Mouse (Mus musculus) hindbrain, embryonic 10.5 days (tissue): ENCODE results near the gene Ntm. TPM values are rescaled to one million over a fixed set of nuclear protein-coding genes. Genes with fewer than 3 reads are reported as not detected.

Experiments
- DNase-seq: peaks from one replicate; pipeline ENCODE4 v3.0.0-alpha.2; 2017; ENCODE audit warnings: low spot score
- H3K27ac ChIP-seq: fragments of 300-500 bp; sonication (generic); 2 replicates; pipeline ENCODE4 v1.5.1; 2016; ENCODE audit warnings: mild to moderate bottlenecking, moderate library complexity
- H3K27me3 ChIP-seq: fragments of 300-500 bp; sonication (generic); 2 replicates; pipeline ENCODE4 v1.6.1; 2016; ENCODE audit warnings: mild to moderate bottlenecking; ENCODE audit not compliant: poor library complexity, insufficient read depth, severe bottlenecking
- H3K36me3 ChIP-seq: fragments of 300-500 bp; sonication (generic); 2 replicates; pipeline ENCODE4 v1.6.1; 2016; ENCODE audit warnings: mild to moderate bottlenecking, moderate library complexity
- H3K4me1 ChIP-seq: fragments of 300-500 bp; sonication (generic); replicated peaks from 2 replicates; pipeline ENCODE4 v1.6.1; 2016; ENCODE audit warnings: mild to moderate bottlenecking
- H3K4me3 ChIP-seq: fragments of 300-500 bp; sonication (generic); 2 replicates; pipeline ENCODE4 v1.5.1; 2016; ENCODE audit warnings: mild to moderate bottlenecking, moderate library complexity
- H3K9me3 ChIP-seq: fragments of 300-500 bp; sonication (generic); 2 replicates; pipeline ENCODE4 v1.6.1; 2016; ENCODE audit warnings: mild to moderate bottlenecking, moderate library complexity
- whole genome bisulfite sequencing: fragments of 180-500 bp; shearing (Covaris S2); methylation state at CpG from one replicate; pipeline ENCODE4 v1.1.7; 2016; 5-methylcytosine and 5-hydroxymethylcytosine counted together
- polyA plus RNA-seq: library from polyadenylated mRNA; unstranded; fragments of >200 nt; fragmentation: Nextera tagmentation; extraction: Ambion mirVana; gene quantifications from 2 replicates; pipeline ENCODE4 v1.2.1, GENCODE M21; 2016

The Ntm gene
- polyA plus RNA-seq, 1 experiment from 2014 or later, result 12.1 TPM

DNA sequence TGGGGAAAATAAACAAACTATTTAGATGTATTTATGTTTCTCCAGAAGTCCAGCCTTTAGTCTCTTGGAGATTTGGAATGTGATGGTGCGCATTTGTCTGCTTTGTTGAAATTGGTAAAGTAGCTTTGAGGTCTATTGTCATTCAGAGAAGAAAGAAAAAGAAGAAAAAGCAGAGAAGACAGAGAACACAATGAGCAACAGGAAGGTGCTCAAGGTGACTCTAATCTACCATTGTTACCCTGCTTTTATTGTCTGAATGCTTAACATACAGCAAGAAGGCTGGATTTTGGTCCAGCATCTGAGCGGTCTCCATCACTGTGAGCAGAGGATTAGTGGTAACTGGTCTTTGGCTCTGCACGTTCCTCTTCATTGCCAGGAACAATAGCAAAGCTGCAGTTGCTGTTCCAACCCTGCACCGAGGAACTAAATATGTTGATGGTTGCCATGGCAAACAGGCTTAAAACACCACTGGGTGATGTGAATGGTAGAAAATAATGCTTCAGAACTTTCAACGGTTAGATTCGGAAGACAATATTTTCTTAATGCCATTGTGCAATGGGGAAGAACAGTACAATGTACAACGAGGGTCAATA is 350.8 kb downstream of the Ntm start:
- no peaks in the 10 kb centered on the region for H3K9me3 ChIP-seq
- no peak overlapping the region for H3K27ac ChIP-seq
- H3K27me3 ChIP-seq, result no peaks in the 10 kb centered on the region
- H3K36me3 ChIP-seq, result no peaks in the 10 kb centered on the region
- H3K4me3 ChIP-seq, result no peak overlapping the region
- H3K4me1 ChIP-seq, result peaks cover 5% of the 10 kb centered on the region
- WGBS, result 70% methylated on average over 7 of the region's 7 CpGs
- DNase-seq, result no peak

DNA sequence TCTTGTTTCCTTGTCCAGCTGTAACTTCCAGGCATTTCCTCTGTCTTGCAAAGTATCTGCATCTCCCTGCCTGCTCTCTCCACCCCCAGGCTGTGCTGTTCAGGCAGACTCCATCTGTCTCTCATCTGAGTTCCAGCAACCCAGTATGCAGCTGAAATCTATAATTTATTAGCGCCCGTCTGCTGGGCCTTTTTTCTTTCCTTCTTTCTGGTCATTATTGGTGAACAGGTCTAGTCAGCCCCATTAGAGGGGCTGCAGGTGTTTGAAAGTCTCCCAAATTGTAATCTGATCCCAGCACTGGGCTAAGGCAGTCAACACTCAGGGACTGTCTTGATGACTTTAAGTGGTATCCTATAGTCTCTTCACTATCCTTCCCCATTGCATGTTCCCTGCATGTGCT is 352.1 kb downstream of the Ntm start:
- Histone ChIP-seq H3K4me1 (peaks cover 5% of the 10 kb centered on the region), H3K9me3 (0 out of 2 replicates have a peak, but pooled peaks cover 4% of the 10 kb centered on the region), H3K27me3 (no peaks in the 10 kb centered on the region), H3K4me3 (no peak overlapping the region), H3K36me3 (no peaks in the 10 kb centered on the region), H3K27ac (no peak overlapping the region)
- 85% methylated on average over 2 of the region's 2 CpGs for WGBS
- DNase-seq, result no peak

DNA sequence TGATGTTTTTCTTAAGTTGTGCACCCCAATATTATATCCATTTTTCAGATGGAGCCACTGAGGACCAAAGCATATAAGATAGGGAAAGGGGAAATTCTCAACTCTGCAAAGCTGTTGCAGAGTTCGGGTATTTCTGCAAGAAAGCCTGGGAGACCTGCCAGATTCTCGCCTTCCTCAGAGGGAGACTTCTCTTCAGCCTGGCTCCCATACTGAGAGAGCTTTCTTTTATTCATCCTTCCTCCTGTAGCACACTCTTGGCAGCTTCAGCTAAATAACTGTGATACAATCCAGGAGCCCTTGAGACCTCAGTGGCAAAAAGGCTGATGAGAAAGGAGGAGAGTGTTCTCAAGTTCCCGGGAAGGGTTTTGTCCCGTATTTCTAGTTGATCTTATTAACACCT is 365.3 kb downstream of the Ntm start:
- H3K4me3 ChIP-seq, result no peak overlapping the region
- no peak for DNase-seq
- 60% methylated on average over 4 of the region's 4 CpGs for WGBS
- no peaks in the 10 kb centered on the region for H3K27me3 ChIP-seq
- H3K4me1 ChIP-seq, result peaks cover 4% of the 10 kb centered on the region; the same call in 1 of the 2 replicates
- H3K9me3 ChIP-seq, result no peaks in the 10 kb centered on the region
- no peaks in the 10 kb centered on the region for H3K36me3 ChIP-seq
- H3K27ac ChIP-seq, result no peak overlapping the region

DNA sequence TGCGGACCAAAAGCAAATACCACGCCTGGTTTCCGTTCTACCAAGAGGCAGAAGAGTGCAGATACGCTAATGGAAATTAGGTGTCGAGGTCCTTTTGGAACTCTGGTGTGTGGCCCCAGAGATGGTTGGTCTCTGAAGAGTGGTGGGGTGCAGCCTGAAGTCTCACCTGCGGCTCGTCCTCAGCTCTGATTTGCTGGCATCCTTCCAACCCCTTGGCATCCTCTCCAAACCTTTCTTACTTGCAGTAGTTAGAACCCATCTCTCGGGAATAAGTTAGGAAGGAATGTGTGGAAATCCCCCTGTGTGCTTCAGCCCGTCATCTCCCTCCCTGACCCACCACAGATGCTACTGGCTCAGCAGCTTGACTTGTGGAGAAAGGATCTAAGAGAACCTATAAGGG is 367.6 kb downstream of the Ntm start:
- Histone ChIP-seq H3K4me3 (no peak overlapping the region), H3K27ac (no peak overlapping the region), H3K36me3 (no peaks in the 10 kb centered on the region), H3K27me3 (no peaks in the 10 kb centered on the region), H3K9me3 (no peaks in the 10 kb centered on the region), H3K4me1 (peaks cover 4% of the 10 kb centered on the region; the same call in 1 of the 2 replicates)
- no peak for DNase-seq
- WGBS, result 86% methylated on average over 9 of the region's 9 CpGs

DNA sequence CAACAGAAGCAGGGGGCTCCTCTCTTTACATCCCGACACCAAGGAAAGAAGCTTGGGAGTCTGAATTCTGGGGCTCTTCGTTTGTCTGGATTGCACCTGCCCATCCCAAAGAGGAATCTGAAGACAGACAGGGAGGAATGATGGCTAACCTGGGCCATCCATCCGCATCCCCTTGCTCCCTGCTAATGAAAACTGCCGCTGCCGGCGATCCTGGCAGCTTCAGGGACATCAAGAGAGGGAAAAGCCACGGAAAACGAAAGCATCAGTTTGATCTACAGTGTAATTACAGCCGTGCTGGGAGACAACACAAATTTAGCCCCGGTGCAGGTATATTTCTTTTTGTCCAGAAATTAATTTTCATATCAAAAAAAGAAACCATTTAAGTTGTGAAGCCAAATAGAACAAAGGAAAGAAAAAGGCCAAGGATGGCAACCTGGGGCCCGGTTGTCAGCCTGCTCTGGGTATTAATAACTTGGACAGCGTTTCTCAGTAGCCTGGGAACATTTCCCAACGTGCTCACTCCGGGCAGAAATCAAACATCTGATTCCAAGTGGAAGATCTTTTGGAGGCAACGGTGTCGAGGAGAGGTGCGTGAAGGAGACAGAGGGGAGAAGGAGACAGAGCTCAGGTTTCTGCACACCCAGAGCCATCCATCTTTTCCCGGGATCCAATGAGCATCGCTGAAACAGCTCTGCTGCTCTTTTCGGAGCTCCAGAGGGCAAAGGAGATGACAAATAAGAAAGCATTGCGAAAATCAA is 368.2 kb downstream of the Ntm start:
- H3K27ac ChIP-seq, result 0 out of 2 replicates have a peak overlapping the region, but pooled peaks have one; percentile 29
- no peaks in the 10 kb centered on the region for H3K36me3 ChIP-seq
- H3K27me3 ChIP-seq, result no peaks in the 10 kb centered on the region
- peaks cover 4% of the 10 kb centered on the region; the same call in 1 of the 2 replicates for H3K4me1 ChIP-seq
- no peak overlapping the region for H3K4me3 ChIP-seq
- 79% methylated on average over 21 of the region's 21 CpGs for WGBS
- DNase-seq, result no peak
- H3K9me3 ChIP-seq, result no peaks in the 10 kb centered on the region

DNA sequence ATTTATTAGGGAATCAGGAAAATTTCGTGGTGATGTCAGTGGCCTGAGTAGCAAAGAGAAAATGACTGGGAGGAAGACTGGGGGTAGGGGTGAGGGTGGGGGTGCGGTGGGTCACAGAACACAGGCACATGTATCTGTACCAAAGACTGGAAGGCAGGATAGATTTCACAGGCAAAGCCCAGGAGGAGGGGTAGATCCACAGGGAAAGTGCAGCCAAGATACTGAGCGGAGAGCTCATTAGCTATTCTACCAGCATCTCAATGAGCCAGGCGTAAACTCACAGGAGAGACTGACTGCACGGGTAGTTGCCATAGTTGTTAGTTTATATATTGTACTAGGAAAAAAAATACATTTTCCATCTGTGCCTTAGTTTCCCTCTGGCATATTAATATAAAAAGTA is 375.6 kb downstream of the Ntm start:
- H3K4me3 ChIP-seq, result no peak overlapping the region
- DNase-seq, result no peak
- no peaks in the 10 kb centered on the region for H3K27me3 ChIP-seq
- WGBS, result 62% methylated on average over 5 of the region's 5 CpGs
- H3K27ac ChIP-seq, result no peak overlapping the region
- H3K36me3 ChIP-seq, result no peaks in the 10 kb centered on the region
- peaks cover 10% of the 10 kb centered on the region; the same call in 1 of the 2 replicates for H3K4me1 ChIP-seq
- no peaks in the 10 kb centered on the region for H3K9me3 ChIP-seq

DNA sequence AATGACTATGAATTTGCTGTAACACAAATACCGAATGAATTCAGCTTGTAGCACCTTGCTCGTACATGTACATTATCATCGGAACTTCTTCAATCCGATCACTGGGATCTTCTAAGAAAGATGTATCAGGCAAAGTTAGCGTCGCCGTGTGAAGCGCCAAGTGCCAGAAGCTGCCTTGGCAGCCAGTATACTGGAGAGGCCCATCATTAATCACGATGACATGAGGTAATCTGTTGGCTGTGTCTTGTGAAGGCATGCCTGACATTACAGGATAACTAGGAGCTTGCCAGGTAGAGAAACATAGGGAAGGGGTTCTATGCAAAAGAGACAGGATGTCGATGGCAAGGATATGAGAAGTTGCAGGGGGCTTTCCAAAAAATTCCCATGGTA is 376.6 kb downstream of the Ntm start:
- H3K27me3 ChIP-seq, result no peaks in the 10 kb centered on the region
- no peaks in the 10 kb centered on the region for H3K9me3 ChIP-seq
- H3K36me3 ChIP-seq, result no peaks in the 10 kb centered on the region
- no peak overlapping the region for H3K4me3 ChIP-seq
- H3K4me1 ChIP-seq, result peaks cover 10% of the 10 kb centered on the region; the same call in 1 of the 2 replicates
- H3K27ac ChIP-seq, result no peak overlapping the region
- no peak for DNase-seq
- 93% methylated on average over 10 of the region's 10 CpGs for WGBS

DNA sequence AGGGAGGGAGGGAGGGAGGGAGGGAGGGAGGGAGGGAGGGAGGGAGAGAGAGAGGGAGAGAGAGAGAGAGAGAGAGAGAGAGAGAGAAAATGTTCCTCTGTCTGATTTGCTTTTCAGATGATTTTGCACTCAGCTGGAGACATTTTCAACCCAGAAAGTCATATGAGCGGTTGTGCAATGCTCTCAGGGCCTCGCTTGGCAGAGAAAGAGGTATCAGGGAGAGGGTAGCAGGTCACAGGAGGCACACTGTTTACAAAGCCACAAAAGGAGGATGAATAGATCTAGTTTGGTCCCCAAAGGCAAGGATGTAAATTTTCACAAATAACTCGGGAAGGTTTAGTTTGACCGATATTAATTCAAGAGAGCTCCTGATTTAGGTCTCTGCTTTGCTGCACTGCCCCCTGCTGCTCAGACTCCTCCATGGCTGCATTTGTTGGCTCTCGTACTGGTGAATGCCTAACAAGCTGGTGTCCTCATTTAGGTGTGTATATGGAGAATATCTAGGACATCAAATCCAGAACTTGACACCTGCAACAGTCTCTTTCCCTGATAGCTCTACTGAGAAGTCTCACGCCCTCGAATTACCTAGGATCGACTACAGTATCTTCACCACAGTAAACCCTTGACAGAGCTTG is 377.1 kb downstream of the Ntm start:
- H3K27ac ChIP-seq, result no peak overlapping the region
- H3K9me3 ChIP-seq, result no peaks in the 10 kb centered on the region
- H3K27me3 ChIP-seq, result no peaks in the 10 kb centered on the region
- peaks cover 10% of the 10 kb centered on the region; the same call in 1 of the 2 replicates for H3K4me1 ChIP-seq
- peak; percentile 61 for DNase-seq
- H3K36me3 ChIP-seq, result no peaks in the 10 kb centered on the region
- no peak overlapping the region for H3K4me3 ChIP-seq
- 61% methylated on average over 8 of the region's 8 CpGs for WGBS

DNA sequence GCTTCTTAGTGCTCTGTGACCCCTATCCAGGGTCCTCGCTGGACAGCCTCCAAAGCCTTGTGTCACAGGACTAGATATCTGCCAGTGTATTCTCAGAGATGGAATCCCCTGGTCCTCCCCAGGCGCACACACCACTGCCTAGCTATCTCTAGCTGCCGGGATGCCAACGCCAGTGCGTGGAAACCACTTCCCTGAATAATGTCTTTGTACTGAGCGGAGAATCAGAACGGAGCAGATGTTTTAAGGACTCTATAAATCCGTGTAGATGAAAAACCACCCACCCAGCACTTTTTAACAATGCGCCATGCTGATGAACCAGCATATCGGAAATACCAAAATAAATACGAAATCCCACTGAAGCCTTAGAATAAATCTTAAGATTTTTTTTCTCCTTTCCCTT is 384.7 kb downstream of the Ntm start:
- WGBS, result 73% methylated on average over 11 of the region's 11 CpGs
- peaks cover 7% of the 10 kb centered on the region for H3K4me1 ChIP-seq
- no peaks in the 10 kb centered on the region for H3K36me3 ChIP-seq
- H3K4me3 ChIP-seq, result no peak overlapping the region
- H3K27ac ChIP-seq, result no peak overlapping the region
- no peak for DNase-seq
- H3K9me3 ChIP-seq, result no peaks in the 10 kb centered on the region
- H3K27me3 ChIP-seq, result no peaks in the 10 kb centered on the region

DNA sequence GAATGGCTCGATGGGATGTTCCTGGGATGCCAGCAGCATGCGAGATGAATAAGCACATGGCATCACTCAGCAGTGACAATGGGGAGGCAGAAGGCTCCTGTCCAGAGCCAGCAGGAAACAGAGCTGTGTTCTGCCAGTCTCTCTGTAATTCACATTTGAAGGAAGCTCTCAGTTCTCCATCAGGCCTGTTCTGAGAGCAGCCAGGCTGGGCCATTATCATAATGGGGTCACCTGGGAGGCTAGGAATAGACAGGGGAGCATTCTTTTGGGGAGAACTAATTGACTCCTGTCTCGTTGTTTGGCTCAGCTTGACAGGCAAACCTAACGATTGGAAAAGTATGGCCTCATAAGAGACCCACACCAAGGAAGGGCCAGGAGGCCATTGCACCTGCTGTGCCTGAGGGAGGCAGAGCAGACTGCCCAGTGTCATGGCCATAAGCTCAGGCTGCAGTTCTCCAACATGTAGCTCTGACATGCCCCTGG is 386.8 kb downstream of the Ntm start:
- DNase-seq, result no peak
- no peaks in the 10 kb centered on the region for H3K27me3 ChIP-seq
- no peak overlapping the region for H3K4me3 ChIP-seq
- WGBS, result 35% methylated on average over 4 of the region's 4 CpGs
- H3K4me1 ChIP-seq, result peaks cover 7% of the 10 kb centered on the region
- H3K9me3 ChIP-seq, result no peaks in the 10 kb centered on the region
- H3K36me3 ChIP-seq, result no peaks in the 10 kb centered on the region
- no peak overlapping the region for H3K27ac ChIP-seq

DNA sequence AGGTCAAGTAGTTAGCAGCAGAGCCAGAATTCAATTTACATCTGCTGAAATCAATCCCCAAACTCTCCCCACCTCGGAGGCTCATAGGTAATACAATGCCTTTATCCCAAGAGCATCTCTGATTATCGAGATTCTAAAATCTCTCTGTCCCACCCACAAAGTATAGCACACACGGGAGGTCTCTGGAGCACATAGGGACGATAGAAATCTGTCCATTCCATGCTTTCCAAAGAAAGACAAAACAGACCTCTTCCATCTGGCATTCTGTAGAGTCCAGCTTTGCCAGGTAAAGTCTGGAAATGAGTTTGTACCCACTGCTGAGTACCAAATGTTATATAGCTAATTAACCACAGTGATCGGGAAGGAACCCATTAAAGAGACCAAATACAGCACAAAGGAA is 388.4 kb downstream of the Ntm start:
- Histone ChIP-seq H3K27me3 (no peaks in the 10 kb centered on the region), H3K27ac (no peak overlapping the region), H3K36me3 (no peaks in the 10 kb centered on the region), H3K4me3 (no peak overlapping the region), H3K9me3 (no peaks in the 10 kb centered on the region), H3K4me1 (peaks cover 7% of the 10 kb centered on the region)
- no peak for DNase-seq
- 83% methylated on average over 5 of the region's 5 CpGs for WGBS

DNA sequence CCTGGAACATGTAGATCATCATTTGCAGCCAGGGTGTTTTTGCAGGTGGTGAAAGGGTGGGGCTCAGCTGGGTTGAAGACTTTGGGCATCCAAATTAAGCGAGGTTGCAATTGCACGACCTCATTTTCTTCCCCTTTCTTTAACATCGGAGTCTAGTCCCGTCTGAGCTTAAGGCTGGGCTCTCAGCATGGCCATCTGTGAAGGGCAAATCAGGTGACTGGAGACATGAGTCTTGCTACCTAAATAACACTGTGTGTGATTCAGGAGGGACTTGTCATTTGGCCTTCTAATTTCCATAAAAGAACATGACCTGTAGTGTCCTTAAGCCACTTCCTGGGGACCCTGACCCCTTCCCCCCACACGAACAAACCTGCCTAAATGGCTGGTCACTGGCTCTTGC is 394.4 kb downstream of the Ntm start:
- H3K9me3 ChIP-seq, result no peaks in the 10 kb centered on the region
- H3K4me3 ChIP-seq, result no peak overlapping the region
- no peaks in the 10 kb centered on the region for H3K27me3 ChIP-seq
- no peaks in the 10 kb centered on the region for H3K4me1 ChIP-seq
- DNase-seq, result no peak
- WGBS, result 68% methylated on average over 5 of the region's 5 CpGs
- no peaks in the 10 kb centered on the region for H3K36me3 ChIP-seq
- H3K27ac ChIP-seq, result no peak overlapping the region

DNA sequence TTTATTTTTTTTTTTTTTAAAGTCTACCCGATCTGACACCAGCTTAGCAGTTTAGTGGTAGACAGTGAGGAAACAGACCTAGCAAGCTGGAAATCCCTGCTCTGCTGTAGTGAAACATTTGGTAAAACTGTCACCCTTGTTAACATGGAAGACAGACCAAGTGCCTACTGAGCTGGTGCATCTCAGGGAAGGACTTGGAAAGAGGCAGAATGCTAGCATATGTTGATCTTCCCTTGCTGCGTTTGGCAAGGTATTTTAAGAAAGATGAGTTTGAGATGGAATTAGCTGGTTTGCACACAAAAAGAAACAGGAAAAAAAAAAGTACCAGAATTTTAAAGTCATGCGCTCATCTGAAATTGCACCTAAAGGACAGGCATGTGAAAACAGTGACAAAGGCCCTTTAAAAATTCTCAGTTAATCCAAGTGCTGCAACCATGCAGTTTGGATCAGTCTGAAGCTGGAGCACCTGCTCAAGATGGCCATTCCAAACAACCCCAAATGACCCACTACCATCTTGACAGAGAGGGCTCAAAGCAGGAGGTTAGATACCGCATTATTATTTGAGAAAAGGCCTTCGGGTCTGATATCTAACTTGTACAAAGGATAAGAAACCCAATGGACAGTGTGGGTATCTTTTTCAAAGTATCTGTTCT is 400.4 kb downstream of the Ntm start:
- H3K27me3 ChIP-seq, result no peaks in the 10 kb centered on the region
- no peak for DNase-seq
- WGBS, result 87% methylated on average over 5 of the region's 5 CpGs

More for the DNA sequence above, 400.4 kb downstream of the Ntm start:
- H3K9me3 ChIP-seq, result no peaks in the 10 kb centered on the region
- H3K4me3 ChIP-seq, result no peak overlapping the region
- no peaks in the 10 kb centered on the region for H3K36me3 ChIP-seq
- H3K4me1 ChIP-seq, result no peaks in the 10 kb centered on the region
- H3K27ac ChIP-seq, result no peak overlapping the region
